Mouse (Mus musculus) bone marrow, adult 2 months (tissue): ENCODE data around the gene Sfi1.

Experiments used
- CTCF ChIP-seq: fragments of 200-500 bp; IDR thresholded peaks from 2 replicates; pipeline ENCODE4 v1.5.1; 2011; ENCODE audit warnings: low read length, control low read depth; ENCODE audit not compliant: control insufficient read depth, insufficient read depth
- POLR2A ChIP-seq: fragments of 200-500 bp; IDR thresholded peaks from 2 replicates; pipeline ENCODE4 v1.6.1; 2011; ENCODE audit warnings: low read depth, mild to moderate bottlenecking, control low read depth, low read length, borderline replicate concordance; ENCODE audit not compliant: control insufficient read depth

GRCm38 (mm10) chr11:3232248-3232647 is 39.0 kb upstream of the Sfi1 start:
- TF ChIP-seq CTCF (no peak), POLR2A (no peak)
